Mouse (Mus musculus) brain, embryonic 14.5 days (tissue): ENCODE results near the gene Necab3.

Source experiments
- CTCF ChIP-seq: fragments of 200-500 bp; IDR thresholded peaks from 2 replicates; pipeline ENCODE4 v1.5.1; 2012; ENCODE audit warnings: inconsistent platforms, mild to moderate bottlenecking, moderate library complexity, borderline replicate concordance; ENCODE audit not compliant: insufficient read depth, insufficient read length; ENCODE audit errors: extremely low read depth
- POLR2A ChIP-seq: fragments of 200-500 bp; IDR thresholded peaks from 2 replicates; pipeline ENCODE4 v1.6.1; 2012; ENCODE audit warnings: mild to moderate bottlenecking, inconsistent platforms, borderline replicate concordance; ENCODE audit not compliant: poor library complexity, insufficient read depth, insufficient read length, severe bottlenecking; ENCODE audit errors: extremely low read depth

DNA sequence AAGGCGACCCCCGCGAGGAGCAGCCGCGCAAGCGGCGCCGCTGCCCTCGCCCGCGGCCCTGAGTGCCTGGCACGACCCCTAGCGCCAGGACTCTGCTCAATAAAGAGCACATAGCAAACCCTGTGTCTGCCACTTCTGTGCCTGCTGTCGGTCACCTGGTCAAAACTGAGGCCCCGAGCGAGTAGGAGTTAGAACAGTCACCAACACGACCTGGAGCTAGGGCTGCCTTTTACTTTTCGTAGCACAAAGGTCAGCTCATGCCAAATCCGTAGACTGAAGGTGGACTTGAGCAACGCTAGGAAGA lies 8.9 kb downstream of the Necab3 start:
- TF ChIP-seq CTCF (0 out of 2 replicates have a peak, but pooled peaks have one; percentile 14), POLR2A (no peak)
